ENCODE assay signal across 13 mouse cellular contexts in genomic region chr5:100085097-100085496, GRCm38 (mm10). TPM values are rescaled to one million over a fixed set of nuclear protein-coding genes. Genes with fewer than 3 reads are reported as not detected.
DNase-seq lines count a peak whose midpoint lies in the region; ATAC-seq lines count a peak whose summit lies in the region.
"Had no signal": no experiment of that assay in that cellular context is flagged by ENCODE, and none has a peak within 500 bp of the region (broad histone marks: within the 10 kb centered on the region; RNA-seq: fewer than 3 reads in every experiment).

No protein-coding gene starts in this region.

- peaks cover 16% of the 10 kb centered on the region for H3K4me1 ChIP-seq in hindbrain, embryonic 14.5 days (replicated peaks; ENCODE audit: control insufficient read depth, insufficient read depth, low read length)
- H3K4me1 ChIP-seq: liver, embryonic 15.5 days had no signal

- H3K27me3 ChIP-seq in hindbrain, embryonic 14.5 days (ENCODE audit: control insufficient read depth, insufficient read depth, low read length) = no peaks in the 10 kb centered on the region
- H3K27me3 ChIP-seq: liver, embryonic 15.5 days had no signal

- H3K9me3 ChIP-seq in hindbrain, embryonic 14.5 days (ENCODE audit: control insufficient read depth, low read length) = no peaks in the 10 kb centered on the region
- H3K9me3 ChIP-seq: liver, embryonic 15.5 days had no signal

- 56% methylated on average over 8 of the region's 8 CpGs for WGBS in hindbrain, embryonic 14.5 days

- 0 out of 2 replicates have a peak overlapping the region, but pooled peaks have one; percentile 43 for H3K27ac ChIP-seq in hindbrain, embryonic 14.5 days
- H3K27ac ChIP-seq: liver, embryonic 15.5 days had no signal

- H3K4me3 ChIP-seq in hindbrain, embryonic 14.5 days (replicated peaks; ENCODE audit: low read length) = no peak overlapping the region
- H3K4me3 ChIP-seq: gastrocnemius, adult 2 months; liver, embryonic 15.5 days had no signal

- H3K9ac ChIP-seq in hindbrain, embryonic 14.5 days = no peak overlapping the region
- H3K9ac ChIP-seq: liver, embryonic 15.5 days had no signal

- no peaks in the 10 kb centered on the region for H3K36me3 ChIP-seq in hindbrain, embryonic 14.5 days (replicated peaks; ENCODE audit: control insufficient read depth, insufficient read depth)
- H3K36me3 ChIP-seq: liver, embryonic 15.5 days had no signal

- no peak for ATAC-seq in hindbrain, embryonic 14.5 days (ENCODE audit: low FRiP score)
- ATAC-seq: Patski had no signal

- H3K4me2 ChIP-seq in hindbrain, embryonic 14.5 days (replicated peaks) = no peak overlapping the region
- H3K4me2 ChIP-seq: liver, embryonic 15.5 days had no signal

- DNase-seq in cerebellum, postnatal 14 days = peak; percentile 56 to 60
- no peak for DNase-seq in cerebellum, adult 8-10 months
- peak; percentile 32 to 44 for DNase-seq in kidney, postnatal 25 days
- no peak for DNase-seq in kidney, adult 9 months
- peak; percentile 66 for DNase-seq in MN1 (ENCODE audit: low spot score)
- peak; percentile 55 for DNase-seq in hindbrain, embryonic 14.5 days (ENCODE audit: low spot score)
- DNase-seq in right cerebral cortex, postnatal 10 days (ENCODE audit: low spot score in 2 of 2) = no peak
- DNase-seq in spleen, postnatal 36 days (ENCODE audit: low spot score in 2 of 2) = no peak
- DNase-seq: B cell, adult 2 months; gastrocnemius, adult 2 months; retina, postnatal 1 day had no signal

RNA-seq across cellular contexts. Expression of gene Enoph1, which starts 45.3 kb away (rescaled TPM):
- polyA plus RNA-seq in hindbrain, embryonic 14.5 days (2014; fragmentation: Nextera tagmentation; extraction: Ambion mirVana) = 44.3 and 54.0 TPM in 2 replicates

RNA-seq across cellular contexts. Expression of gene Hnrnpdl, which starts 45.6 kb away (rescaled TPM):
- polyA plus RNA-seq in hindbrain, embryonic 14.5 days (2014; fragmentation: Nextera tagmentation; extraction: Ambion mirVana) = 202 and 206 TPM in 2 replicates

Comparison
In these comparisons a context has a peak if more than half of its experiments do, and no peak if none do; other contexts are left out.
1. DNase-seq: peak in cerebellum, postnatal 14 days (2 of 2), kidney, postnatal 25 days (2 of 2), MN1 (single experiment) and hindbrain, embryonic 14.5 days (single experiment); none in cerebellum, adult 8-10 months (single experiment), kidney, adult 9 months (single experiment), right cerebral cortex, postnatal 10 days (0 of 2) and spleen, postnatal 36 days (0 of 2).